Mouse (Mus musculus): ENCODE results near the gene Unc13d.
"Not testable (repeated sequence)": the region's sequence is repeated elsewhere in the genome, so short reads cannot be mapped to it uniquely, and the experiment has no call there.

Unc13d gene

DNA sequence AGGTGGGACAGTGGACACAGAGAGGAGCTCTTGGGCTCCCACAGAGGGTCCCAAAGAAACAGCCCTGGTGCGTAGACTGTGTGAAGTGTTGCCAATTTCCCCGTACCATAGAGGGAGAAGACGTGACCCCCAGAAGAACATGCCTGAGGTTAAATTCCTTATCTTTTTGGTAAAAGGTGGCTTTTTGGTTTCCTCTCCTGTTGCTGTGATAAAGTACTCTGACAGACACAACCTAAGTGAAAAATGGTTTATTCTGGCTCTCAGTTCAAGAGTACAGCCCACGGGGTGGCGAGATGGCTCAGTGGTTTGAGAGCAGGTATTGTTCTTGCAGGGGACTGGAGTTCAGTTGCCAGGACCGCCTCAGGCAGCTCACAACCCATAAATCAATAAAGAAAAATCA lies 21.7 kb upstream of the Unc13d start:
- no peak for DNase-seq

DNA sequence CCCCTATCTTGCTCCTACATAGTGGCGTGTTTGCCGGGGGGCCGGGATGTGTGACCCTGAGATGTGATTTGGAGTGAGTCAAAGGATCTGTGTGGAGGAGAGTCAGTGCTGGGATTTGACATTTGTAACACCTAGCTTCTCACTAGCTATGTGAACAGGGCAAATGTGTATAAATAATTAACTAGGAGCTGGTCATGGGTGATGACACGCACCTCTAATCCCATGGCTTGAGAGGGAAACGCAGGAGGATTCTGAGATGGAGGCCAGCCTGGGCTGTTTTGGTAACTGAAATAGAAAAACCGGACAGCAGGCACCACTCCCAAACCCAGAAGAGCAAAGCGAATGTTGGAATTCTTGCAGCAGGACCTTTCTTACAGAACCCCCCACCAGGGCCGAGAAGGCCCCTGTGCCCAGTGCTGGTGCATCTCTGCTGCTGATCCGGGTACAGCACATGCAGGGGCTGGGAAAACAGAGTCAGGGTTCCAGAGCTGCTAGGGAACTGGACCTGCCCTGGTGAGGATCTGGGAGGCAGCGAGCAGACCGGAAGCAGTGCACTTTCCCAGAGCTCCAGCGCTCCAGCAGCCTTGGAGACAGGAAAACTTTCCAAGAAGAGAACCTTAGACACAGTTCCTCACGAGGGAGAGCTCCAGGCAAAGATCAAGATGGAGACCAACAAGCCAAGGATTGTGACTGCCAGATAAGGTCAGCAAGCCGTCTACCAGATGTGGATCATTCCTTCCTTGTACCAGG lies 21.1 kb upstream of the Unc13d start:
- DNase-seq = peak; percentile 88

DNA sequence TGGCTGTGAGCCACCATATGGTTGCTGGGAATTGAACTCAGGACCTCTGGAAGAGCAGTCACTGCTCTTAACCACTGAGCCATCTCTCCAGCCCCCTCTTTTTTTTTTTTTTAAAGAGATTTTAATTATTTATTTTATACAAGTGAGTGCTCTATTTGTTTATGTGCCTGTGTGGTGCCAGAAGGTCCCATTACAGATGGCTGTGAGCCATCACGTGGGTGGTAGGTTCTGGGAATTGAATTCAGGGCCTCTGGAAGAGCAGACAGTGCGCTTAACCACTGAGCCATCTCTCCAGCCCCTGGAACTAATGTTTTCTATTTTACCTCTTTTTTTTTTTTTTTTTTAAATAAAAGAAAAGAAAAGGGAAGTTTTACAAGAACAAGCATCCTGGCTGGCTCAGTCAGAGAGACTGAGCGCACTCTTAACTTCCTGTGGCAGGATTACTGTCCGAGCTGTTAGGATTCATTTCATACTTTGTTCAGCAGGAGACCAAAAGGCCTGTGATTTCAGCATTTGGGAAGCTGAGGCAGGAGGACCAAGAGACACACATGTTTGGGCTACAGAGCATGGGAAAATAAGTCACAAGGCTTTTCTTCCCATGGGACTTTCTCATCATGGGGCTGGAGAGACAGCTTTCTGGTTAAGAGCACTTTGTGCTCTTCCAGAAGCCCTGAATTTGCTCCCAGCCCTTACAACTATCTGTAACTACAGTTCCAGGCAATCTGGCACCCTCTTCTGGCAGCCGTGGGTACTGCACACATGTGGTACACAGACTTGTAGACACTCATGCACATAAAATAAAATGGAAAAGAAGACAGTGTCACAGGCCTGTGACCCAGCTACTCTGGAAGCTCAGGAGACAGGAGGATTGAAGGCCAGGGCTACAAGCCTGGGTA lies 18.7 kb upstream of the Unc13d start:
- peak; percentile 56 for DNase-seq

DNA sequence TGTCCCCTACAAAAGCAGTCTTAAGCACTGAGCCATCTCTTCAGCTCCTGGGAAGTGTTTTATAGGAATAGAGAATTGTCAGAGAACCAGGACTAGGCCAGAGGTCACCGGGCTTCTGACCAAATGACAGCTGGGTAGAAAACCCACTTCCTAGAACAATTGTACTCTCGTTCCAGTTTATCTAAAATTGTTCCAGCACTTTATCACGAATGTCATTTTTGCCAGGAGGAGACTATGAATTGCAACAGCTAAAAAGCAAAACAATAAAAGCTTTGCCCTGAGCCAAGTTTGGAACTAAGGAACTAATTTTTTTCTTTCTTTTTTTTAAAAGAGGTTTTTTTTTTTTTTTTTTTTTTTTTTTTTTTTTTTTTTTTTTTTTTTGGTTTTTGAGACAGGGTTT lies 17.8 kb upstream of the Unc13d start:
- DNase-seq = peak; percentile 85

DNA sequence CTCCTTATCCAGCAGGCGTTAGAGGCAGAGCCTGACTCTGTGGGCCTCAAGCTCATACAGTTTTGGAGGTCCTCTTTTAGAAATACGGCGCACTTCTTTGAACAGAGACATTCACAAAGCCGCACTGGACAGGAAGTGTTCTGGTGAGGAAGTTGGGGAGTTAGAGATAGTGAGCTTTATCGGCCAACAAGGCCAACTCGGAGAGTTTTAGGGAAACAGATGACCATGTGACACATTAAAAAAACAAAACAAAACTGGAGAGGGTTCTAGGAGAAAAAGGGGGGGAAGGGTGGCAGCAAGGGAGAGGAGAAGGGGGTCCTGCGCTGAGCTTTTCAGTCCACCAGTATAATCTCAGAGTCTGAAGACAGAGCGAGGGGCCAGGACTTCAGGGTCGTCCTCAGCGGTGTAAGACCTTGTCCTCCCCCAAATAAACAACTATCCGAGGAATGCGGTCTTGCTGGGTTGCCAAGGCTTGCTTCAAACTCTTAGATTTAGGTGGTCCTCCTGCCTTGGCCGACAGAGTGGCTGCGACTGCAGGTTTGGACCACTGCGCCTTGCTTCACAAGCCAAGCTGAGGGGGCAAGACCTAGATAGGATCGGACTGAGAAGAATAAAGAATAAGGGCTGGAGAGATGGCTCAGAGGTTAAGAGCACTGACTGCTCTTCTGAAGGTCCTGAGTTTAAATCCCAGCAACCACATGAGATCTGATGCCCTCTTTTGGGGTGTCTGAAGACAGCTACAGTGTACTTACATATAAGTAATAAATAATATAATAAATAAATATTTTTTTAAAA lies 16.2 kb upstream of the Unc13d start:
- DNase-seq = peak; percentile 37

DNA sequence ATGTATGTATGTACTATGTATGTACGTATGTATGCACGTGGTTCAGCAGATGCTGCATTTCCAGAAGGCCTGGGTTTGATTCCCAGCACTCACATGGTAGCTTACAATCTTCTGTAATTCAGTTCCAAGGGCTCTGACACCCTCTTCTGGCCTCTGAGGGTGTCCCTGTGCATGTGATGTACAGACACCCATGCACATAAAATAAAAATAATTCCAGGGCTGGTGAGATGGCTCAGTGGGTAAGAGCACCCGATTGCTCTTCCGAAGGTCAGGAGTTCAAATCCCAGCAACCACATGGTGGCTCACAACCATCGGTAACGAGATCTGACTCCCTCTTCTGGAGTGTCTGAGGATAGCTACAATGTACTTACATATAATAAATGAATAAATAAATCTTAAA lies 15.2 kb upstream of the Unc13d start:
- DNase-seq = not testable (repeated sequence)

DNA sequence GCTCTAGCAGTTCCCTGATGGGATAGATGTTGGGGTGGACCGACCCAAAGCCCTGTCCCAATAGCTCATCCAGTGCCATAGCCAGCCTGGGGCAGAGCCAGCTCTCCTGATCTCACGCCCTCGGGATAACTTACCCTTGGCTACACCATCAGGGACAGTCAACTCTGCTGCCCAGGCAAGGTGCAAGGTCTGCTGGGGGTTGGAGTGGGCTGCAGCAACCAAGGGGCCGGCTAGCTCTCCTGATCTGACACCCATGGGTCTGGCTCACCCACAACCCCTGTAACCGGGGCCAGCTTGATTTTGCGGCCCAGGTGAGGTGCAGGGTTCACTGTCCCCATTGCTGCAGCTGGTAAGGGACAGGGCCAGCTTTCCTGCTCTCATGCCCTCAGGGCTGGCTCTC lies 13.8 kb upstream of the Unc13d start:
- DNase-seq = peak; percentile 37

DNA sequence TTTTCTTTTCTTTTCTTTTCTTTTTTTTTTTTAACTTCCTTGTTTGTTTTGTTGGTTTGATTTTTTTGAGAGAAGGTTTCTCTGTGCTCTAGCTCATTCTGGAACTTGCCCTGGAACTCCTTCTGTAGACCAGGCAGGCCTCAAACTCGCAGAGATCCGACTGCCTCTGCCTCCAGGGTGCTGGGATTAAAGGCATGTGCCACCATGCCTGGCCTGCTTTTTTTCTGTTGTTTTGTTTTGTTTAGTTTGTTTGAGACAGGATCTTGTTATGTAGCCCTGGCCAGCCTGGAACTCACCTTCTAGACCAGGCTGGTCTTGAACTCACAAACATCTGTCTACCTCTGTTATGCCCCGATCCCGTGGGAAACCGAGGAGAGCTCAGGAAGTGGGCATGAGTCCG lies 11.8 kb upstream of the Unc13d start:
- no peak for DNase-seq

DNA sequence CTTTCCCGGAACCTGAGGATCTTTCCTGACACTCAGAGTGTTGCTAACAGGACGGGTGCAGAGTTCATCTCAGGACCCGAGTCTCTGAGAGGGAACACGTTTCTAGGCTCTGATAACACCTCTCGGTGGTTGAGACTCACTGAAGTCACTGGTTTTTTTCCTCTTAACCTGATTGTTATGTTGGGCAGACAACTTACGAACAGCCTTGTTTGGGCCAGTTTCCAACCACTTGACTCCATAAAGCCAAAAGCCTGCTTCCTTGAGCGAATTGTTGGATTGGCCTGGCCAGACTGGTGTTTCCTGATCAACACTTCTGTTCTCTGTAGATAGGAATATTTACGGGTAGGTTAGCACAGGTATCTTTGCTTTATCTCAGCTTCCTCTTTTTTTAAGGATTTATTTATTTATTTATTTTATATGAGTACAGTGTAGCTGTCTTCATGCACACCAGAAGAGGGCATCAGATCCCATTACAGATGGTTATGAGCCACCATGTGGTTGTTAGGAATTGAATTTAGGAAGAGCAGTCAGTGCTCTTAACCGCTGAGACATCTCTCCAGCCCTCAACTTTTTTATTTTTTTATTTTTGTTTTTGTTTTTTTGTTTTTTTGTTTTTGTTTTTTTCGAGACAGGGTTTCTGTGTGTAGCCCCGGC lies 11.1 kb upstream of the Unc13d start:
- peak; percentile 65 for DNase-seq

DNA sequence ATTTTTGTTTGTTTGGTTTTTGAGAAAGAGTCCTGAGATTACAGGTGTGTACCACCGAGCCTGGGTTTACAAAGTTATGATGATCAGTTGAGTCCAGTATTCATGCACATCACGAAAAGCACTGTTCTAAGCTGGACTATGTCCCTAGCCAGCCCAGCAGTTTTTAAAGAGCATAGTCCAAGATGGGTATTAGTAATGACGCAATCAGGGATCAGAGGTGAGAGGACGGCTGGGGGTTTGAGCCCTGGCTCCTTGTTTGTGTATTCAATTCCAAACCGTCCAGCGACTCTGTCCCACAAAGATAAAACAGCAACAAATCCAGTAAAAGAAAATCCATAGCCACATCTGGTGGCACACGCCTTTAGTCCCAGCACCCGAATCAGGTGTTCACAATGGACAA lies 10.4 kb upstream of the Unc13d start:
- DNase-seq = peak; percentile 85

DNA sequence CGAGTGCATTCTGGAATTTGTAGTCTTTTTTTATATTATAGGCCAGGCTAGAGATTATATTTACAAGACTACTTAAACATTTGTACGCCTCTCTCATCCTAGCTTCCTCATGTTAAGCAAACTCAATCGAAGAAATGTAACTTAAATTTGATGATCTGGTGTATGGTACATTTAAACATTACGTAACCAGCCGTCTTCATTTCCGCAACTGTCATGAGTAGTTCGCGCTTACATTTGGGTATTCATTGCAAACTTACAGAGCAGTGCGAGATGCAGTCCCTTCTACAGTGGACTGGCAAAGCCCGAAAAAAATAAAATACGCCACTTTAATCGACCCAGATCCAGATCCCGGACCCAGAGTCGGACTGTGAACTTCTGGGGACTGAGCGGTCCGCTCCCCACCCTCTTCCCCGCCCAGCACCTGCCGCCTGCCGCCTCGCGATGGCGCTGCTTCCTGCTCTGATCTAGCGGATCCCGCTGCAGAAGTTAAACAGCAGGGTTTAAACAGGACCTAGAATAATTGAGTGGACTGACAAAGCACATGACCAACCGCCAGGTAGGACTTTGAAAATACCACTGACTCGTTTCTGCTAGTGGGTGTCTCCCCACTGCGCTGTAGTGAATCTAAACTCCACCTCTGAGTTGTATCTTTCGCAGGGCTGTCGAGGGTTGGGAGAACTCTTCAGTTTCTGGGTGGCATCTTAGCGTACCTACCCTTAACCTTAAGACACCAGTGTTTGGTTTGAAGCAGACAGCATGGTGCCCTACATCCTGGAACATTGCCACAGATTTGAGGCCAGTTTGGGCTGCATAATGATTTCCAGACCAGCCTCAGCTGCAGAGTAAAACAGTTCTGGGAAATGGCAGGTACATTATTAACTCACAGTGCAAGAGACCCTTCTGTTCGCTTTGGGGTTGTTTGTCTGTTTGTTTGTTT lies 9.7 kb upstream of the Unc13d start:
- peak; percentile 94 for DNase-seq

DNA sequence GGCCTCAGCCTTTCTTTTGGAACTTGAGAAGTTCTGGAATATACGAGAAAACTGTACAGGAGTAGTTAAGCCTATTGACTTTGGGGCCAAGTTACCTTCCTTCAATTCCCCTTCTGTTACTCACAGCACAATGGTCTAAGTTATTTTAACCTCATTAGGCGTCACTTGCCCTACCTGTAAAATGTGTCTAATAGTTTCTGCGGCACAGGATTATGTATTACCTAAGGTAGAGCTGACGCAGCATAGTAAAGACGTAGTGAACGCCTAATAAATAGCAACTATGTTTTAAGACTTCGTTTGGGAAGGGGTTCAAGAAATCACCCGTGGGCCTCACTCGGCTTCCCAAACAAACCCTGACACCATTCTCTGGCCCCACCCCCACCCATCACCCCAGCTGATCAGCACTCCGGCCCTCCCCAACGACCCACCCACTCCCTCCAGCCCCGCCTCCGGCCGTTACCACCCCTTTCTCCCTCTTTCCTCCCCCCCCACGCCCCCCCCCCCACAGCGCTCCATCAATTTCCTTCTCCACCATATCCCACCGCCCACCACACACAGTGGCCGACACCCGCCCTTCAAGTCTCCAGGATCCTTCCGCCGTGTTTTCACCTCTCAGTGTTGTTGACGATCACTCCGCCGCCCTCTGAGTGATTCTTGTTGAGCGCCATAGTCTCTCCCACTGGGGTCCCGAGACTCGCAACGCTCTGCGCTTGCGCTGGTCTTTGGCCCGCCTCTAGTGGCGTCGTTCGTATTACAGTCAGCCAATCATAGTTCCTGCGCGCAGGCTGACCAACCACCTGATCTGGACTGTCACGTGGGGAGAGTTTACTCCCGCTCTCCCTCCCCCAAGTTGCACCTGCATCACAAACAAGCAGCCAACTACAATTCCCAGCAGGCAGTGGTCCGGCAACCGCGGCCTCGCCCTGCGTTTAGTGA lies 8.8 kb upstream of the Unc13d start, which contains the start of gene Wbp2:
Gene Wbp2 (minus strand): TSS at position 738 of the 936 bp plus-strand sequence.
- peak; percentile 100 for DNase-seq

DNA sequence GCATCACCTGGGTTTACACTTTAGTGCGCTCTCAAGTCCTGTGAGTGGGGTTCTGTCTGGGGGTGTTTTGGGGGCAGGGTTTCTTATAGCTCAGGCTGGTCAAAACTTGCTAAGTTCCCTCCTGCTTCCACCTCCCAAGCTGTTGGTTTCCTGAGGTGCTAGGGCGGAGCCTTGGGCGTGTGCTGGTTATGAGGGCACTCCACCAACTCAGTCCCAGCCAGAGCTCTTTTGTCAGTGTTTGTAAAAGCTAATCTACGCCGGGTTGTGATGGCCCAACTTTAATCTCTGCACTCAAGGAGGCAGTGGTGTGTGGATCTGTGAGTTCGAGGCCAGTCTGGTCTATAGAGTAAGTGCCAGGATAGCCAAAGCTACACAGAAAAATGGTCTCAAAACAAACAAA lies 6.4 kb upstream of the Unc13d start:
- no peak for DNase-seq

DNA sequence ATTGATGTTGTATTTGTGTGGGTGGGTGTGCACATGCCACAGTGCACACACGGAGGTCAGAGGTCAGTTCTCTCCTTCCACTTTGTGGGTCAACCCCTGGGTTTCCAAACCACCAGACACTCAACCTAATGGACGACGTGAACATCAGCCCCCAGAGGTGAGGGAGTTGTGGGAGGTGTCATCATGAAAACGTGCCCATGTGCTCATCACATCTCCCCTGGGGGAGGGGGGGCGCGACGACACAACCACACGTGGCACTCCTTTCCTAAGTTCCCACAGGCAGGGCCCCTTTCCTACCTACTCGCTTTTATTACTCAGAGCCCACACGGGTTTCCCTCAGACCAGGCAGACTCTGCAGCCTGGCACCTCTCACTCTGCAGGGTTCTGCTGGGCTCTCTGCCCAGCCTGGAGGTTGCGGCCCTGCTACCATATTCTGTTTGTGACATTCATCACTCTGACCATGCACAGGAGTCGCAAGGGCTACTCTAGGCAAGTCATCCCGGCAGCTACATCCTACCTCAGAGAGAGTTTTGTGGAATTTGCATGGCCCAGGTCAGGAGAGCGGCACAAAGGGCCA lies 5.4 kb upstream of the Unc13d start:
- DNase-seq = no peak

DNA sequence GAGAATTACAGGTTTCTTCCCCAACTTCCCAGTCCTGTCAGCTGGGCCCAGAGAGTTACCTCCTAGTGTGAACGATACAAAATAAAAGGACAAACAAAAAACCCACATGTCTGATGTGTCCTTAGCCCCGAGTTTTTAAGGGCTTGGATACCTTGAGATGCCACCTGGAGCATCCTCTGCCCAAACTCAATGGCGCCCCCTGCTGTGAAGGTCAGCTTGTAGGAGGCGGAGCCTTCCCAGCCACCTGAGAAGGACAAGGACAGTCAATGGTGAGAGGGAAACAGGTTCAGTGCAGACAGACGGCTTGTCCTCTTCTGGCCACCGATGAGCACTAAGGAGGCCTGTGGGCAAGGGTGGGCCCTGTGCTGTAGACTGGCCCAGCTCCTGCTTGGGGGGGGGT lies 3.3 kb upstream of the Unc13d start:
- peak; percentile 66 for DNase-seq

DNA sequence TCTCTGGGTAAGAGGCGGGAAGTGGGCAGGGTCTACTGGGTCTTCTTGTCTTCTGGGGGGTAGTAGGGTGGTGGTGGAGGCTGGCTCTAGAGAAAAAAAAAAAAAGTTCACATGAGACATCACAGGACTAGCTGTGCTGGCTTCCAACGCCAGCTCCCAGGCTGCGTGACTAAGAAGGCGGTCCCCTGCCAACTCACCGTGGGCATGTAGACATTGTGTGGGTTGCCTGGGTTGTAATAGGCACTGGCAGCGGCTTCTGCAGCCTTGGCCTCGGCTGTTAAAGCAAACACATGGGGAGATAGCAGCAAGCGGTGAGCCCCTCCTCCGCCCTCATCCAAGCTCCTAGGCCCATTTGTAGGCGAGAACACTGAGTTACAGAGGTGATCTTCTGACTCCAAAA lies 1.8 kb upstream of the Unc13d start:
- no peak for DNase-seq

DNA sequence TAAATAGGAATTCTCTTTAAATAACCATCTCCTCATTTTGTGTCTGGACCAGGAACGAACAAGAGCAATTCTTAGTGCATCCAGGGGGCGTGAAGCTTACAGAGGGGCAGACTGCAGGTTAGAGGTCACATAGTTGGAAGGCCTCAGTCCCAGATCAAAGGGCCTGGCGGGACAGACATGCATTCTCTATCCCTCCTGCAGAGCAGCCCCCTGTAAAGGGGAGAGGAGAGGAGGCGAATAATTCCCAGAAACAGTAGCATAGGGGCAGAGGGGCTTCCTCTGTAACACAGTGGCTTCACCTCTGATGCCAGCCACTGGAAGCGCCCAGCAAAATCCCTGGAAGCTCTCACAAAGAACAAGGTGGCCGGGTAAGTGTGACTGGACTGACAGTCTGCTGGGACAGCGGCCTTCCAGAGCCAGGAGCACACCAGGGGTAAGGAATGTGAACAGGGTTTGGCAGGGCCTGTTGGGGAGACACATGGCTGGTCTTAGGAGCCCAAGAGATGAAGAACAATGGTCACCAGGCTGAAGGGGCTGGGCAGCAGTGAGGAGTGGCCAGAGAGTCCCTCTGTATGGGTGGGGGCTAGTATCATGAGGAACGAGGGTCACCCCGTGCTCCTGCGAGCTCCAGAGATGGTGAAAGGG lies 1.0 kb upstream of the Unc13d start:
- no peak for DNase-seq

DNA sequence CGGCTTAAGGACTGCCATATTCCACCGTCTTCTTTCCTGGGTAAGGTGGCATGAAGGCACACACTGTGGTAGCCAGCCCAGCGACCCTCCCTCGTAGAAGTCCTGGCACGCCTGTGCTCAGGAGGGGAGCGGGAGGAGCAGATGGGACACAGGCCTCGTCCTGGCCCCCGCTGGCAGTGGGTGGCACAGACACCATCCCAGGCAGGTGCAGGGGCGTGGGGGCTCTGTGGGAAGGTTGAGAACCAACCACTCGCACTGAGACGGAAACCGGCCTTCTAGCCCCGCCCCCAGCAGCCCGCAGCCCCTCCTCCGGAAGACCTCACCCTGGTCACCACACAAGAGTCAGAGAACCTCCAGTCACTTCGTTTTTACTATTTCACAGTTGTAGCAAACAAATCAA lies 460 bp upstream of the Unc13d start:
- no peak for DNase-seq

DNA sequence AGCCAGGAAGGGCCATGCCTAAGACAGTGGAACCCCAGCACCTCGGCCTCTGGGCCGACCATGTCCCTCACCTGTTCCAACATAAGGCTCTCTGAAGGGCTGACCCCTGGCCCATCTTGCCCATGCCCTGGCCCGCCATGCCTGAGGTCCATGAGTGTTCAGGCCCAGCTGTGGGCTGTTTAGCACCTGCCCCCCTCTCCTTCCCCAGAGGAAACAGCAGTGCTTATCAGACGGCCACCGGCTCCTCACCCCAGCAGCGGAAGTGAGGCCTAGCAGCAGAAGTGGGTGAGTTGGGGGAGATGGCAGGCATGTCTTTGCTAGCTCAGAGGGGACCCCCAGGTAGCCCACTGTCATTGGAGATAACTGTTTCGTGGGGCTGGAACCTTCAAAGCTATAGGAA lies 925 bp downstream of the Unc13d start:
- no peak for DNase-seq

DNA sequence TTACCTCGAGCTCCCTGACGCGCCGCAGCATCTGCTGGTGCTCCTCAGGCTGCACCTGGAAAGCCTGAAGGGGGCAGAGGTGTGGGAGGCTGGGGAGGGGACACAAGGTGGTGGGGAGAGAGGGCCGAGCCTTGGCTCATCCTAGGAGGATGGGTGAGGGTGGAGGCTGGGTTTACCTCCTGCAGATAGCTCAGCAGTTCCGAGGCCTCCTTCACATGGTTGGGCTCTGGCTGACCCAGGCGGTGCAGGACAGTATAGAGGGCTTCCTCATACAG lies 1.6 kb downstream of the Unc13d start:
- no peak for DNase-seq

Measured in kidney, adult 9 months (tissue).